8 mouse cellular contexts compared by ENCODE assay signal in the genomic region with DNA sequence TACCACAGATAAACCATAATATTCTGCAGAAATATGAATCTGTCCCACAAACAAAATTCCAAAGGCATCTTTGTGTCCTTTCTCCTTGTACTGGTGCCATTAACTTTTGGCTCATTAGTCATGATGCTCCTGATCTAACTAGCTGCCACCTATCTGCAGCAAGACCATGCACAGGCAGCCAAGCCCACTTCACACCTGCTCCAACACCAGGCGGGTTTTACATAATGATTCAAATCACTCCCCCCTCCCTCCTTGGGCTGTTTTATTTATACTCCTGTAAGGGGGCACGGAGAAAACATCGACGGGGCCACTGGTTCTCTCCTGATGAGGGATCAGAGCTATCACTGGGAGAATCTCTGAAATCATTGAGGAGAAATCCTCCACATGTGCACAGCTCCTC. TPM values are rescaled to one million over a fixed set of nuclear protein-coding genes. Genes with fewer than 3 reads are reported as not detected.
A peak's percentile ranks its signal among the peaks of the same experiment; 100 is the strongest.
DNase-seq lines count a peak whose midpoint lies in the region; ATAC-seq and TF ChIP-seq lines count a peak whose summit lies in the region.

No protein-coding gene starts in this region.

- H3K4me3 ChIP-seq in kidney, embryonic 15.5 days (replicated peaks), result peak overlapping the region; percentile 92
- peak overlapping the region; percentile 90 for H3K4me3 ChIP-seq in embryonic facial prominence, embryonic 14.5 days (ENCODE audit: low read depth, low read length)
- peak overlapping the region; percentile 97 for H3K4me3 ChIP-seq in hindbrain, embryonic 15.5 days
- H3K4me3 ChIP-seq in midbrain, postnatal 0 days (ENCODE audit: low read depth, low read length), result peak overlapping the region; percentile 88

- DNase-seq in kidney, postnatal 10 days, result no peak
- peak; percentile 14 for DNase-seq in embryonic facial prominence, embryonic 14.5 days (ENCODE audit: low spot score)
- peak; percentile 54 for DNase-seq in midbrain, postnatal 0 days (ENCODE audit: low spot score)
- no peak for DNase-seq in frontal cortex, postnatal 10 days (ENCODE audit: low spot score in 2 of 2)
- no peak for DNase-seq in layer of hippocampus, postnatal 14 days (ENCODE audit: low spot score in 2 of 2)

- H3K27ac ChIP-seq in kidney, embryonic 15.5 days, result no peak overlapping the region
- H3K27ac ChIP-seq in embryonic facial prominence, embryonic 14.5 days (replicated peaks; ENCODE audit: low read depth, low read length), result no peak overlapping the region
- peak overlapping the region; percentile 93 for H3K27ac ChIP-seq in hindbrain, embryonic 15.5 days (replicated peaks)
- peak overlapping the region; percentile 82; the same call in 1 of the 2 replicates for H3K27ac ChIP-seq in midbrain, postnatal 0 days (ENCODE audit: low read depth, low read length)

- H3K9me3 ChIP-seq in kidney, embryonic 15.5 days (replicated peaks), result no peaks in the 10 kb centered on the region
- H3K9me3 ChIP-seq in embryonic facial prominence, embryonic 14.5 days (ENCODE audit: control insufficient read depth, low read length), result no peaks in the 10 kb centered on the region
- no peaks in the 10 kb centered on the region for H3K9me3 ChIP-seq in hindbrain, embryonic 15.5 days
- H3K9me3 ChIP-seq in midbrain, postnatal 0 days (ENCODE audit: low read length), result no peaks in the 10 kb centered on the region

- 9% methylated on average over 4 of the region's 4 CpGs for WGBS in kidney, embryonic 15.5 days
- WGBS in embryonic facial prominence, embryonic 14.5 days, result 9% methylated on average over 4 of the region's 4 CpGs
- WGBS in hindbrain, embryonic 15.5 days, result 12% methylated on average over 4 of the region's 4 CpGs
- 12% methylated on average over 4 of the region's 4 CpGs for WGBS in midbrain, postnatal 0 days

- peak overlapping the region; percentile 92 for H3K4me2 ChIP-seq in kidney, embryonic 15.5 days
- peak overlapping the region; percentile 98 for H3K4me2 ChIP-seq in embryonic facial prominence, embryonic 14.5 days (ENCODE audit: low read depth, low read length)
- peak overlapping the region; percentile 72 for H3K4me2 ChIP-seq in hindbrain, embryonic 15.5 days
- peak overlapping the region; percentile 94 for H3K4me2 ChIP-seq in midbrain, postnatal 0 days (ENCODE audit: low read depth, low read length, poor library complexity, severe bottlenecking)

- no peak overlapping the region for H3K9ac ChIP-seq in kidney, embryonic 15.5 days
- no peak overlapping the region for H3K9ac ChIP-seq in embryonic facial prominence, embryonic 14.5 days (ENCODE audit: low read depth, low read length)
- peak overlapping the region; percentile 90 for H3K9ac ChIP-seq in hindbrain, embryonic 15.5 days
- H3K9ac ChIP-seq in midbrain, postnatal 0 days (replicated peaks; ENCODE audit: low read length, poor library complexity, severe bottlenecking), result peak overlapping the region; percentile 72; the same call in 1 of the 2 replicates

- no peak for ATAC-seq in kidney, embryonic 15.5 days (replicated peaks; ENCODE audit: low FRiP score)
- no peak for ATAC-seq in embryonic facial prominence, embryonic 14.5 days (ENCODE audit: low read depth)
- no peak for ATAC-seq in hindbrain, embryonic 15.5 days (ENCODE audit: low FRiP score, low read depth)
- no peak for ATAC-seq in midbrain, postnatal 0 days (ENCODE audit: low FRiP score)
- no peak for ATAC-seq in erythroblast, adult 5-6 weeks (replicated peaks; ENCODE audit: low FRiP score, poor library complexity, severe bottlenecking)

- H3K36me3 ChIP-seq in kidney, embryonic 15.5 days, result no peaks in the 10 kb centered on the region
- no peaks in the 10 kb centered on the region for H3K36me3 ChIP-seq in embryonic facial prominence, embryonic 14.5 days (ENCODE audit: control insufficient read depth, insufficient read depth, low read length)
- no peaks in the 10 kb centered on the region for H3K36me3 ChIP-seq in hindbrain, embryonic 15.5 days
- no peaks in the 10 kb centered on the region for H3K36me3 ChIP-seq in midbrain, postnatal 0 days (ENCODE audit: insufficient read depth, low read length)

- H3K4me1 ChIP-seq in kidney, embryonic 15.5 days, result peaks cover 34% of the 10 kb centered on the region
- peaks cover 23% of the 10 kb centered on the region for H3K4me1 ChIP-seq in embryonic facial prominence, embryonic 14.5 days (ENCODE audit: control insufficient read depth, insufficient read depth, low read length)
- H3K4me1 ChIP-seq in hindbrain, embryonic 15.5 days (replicated peaks), result peaks cover 31% of the 10 kb centered on the region
- peaks cover 3% of the 10 kb centered on the region; the same call in 1 of the 2 replicates for H3K4me1 ChIP-seq in midbrain, postnatal 0 days (ENCODE audit: insufficient read depth, low read length)

- peak; percentile 62 for TF ChIP-seq CTCF in midbrain, postnatal 0 days (IDR thresholded peaks at IDR 0.05)

- peaks cover 6% of the 10 kb centered on the region; the same call in 1 of the 2 replicates for H3K27me3 ChIP-seq in kidney, embryonic 15.5 days
- no peaks in the 10 kb centered on the region for H3K27me3 ChIP-seq in embryonic facial prominence, embryonic 14.5 days (replicated peaks; ENCODE audit: control insufficient read depth, insufficient read depth, low read length)
- no peaks in the 10 kb centered on the region for H3K27me3 ChIP-seq in hindbrain, embryonic 15.5 days
- H3K27me3 ChIP-seq in midbrain, postnatal 0 days (ENCODE audit: insufficient read depth, low read length), result no peaks in the 10 kb centered on the region

RNA-seq across cellular contexts. Expression of a gene that starts 1.2 kb away (rescaled TPM):
- 6.2 and 6.5 TPM in 2 replicates for polyA plus RNA-seq in kidney, embryonic 15.5 days (2015; fragmentation: Nextera tagmentation; extraction: Ambion mirVana)
- 6.3 and 7.2 TPM in 2 replicates for polyA plus RNA-seq in embryonic facial prominence, embryonic 14.5 days (2014; fragmentation: Nextera tagmentation; extraction: Ambion mirVana)
- polyA plus RNA-seq in hindbrain, embryonic 15.5 days (2015; fragmentation: Nextera tagmentation; extraction: Ambion mirVana), result 15.5 and 16.7 TPM in 2 replicates
- total RNA-seq in midbrain, postnatal 0 days (2014; rRNA removed), result 108 and 119 TPM in 2 replicates
- 13.1 and 16.5 TPM in 2 replicates for polyA plus RNA-seq in midbrain, postnatal 0 days (2015; fragmentation: Nextera tagmentation; extraction: Ambion mirVana)
- total RNA-seq in erythroblast, adult 5-6 weeks (2015; ENCODE audit: low replicate concordance), result 1.0 and 1.5 TPM in 2 replicates
- under 0.01 and 2.2 TPM in 2 replicates for total RNA-seq in erythroblast, adult 5-6 weeks (2017; ENCODE audit: low replicate concordance)
- total RNA-seq in layer of hippocampus, postnatal 14 days (2021), result 100 to 1,000 TPM; 101 to 103 TPM

Comparison
In these comparisons a context has a peak if more than half of its experiments do, and no peak if none do; other contexts are left out.
1. H3K27ac ChIP-seq: peak in hindbrain, embryonic 15.5 days (single experiment) and midbrain, postnatal 0 days (single experiment); none in kidney, embryonic 15.5 days (single experiment) and embryonic facial prominence, embryonic 14.5 days (single experiment).
2. H3K9ac ChIP-seq: peak in hindbrain, embryonic 15.5 days (single experiment) and midbrain, postnatal 0 days (single experiment); none in kidney, embryonic 15.5 days (single experiment) and embryonic facial prominence, embryonic 14.5 days (single experiment).
3. DNase-seq: peak in embryonic facial prominence, embryonic 14.5 days (single experiment) and midbrain, postnatal 0 days (single experiment); none in kidney, postnatal 10 days (single experiment), frontal cortex, postnatal 10 days (0 of 2) and layer of hippocampus, postnatal 14 days (0 of 2).
4. Peak in every context shown above with its lines, with median percentiles within 50 percentile points of each other: H3K4me2 ChIP-seq and H3K4me3 ChIP-seq.